In the genomic region with DNA sequence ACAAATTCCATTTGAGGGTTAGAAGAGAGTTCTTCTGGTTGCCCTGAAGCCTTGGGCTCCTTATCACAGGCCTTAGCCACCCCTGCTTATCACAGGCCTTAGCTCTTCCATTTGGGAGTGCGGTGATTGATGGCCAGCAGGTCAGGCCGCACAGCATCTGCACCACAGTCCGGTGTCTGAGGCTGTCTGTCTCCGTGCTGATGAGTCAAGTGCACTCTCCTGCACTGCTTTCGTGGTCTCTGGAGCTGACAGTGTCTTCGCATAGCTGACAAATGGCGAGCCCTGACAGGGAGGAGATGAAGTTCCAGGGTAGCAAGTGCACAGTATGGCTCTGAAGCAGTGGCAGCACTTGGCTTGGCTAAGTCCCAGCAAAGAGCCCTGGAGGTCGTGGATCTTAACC, we compare ENCODE assay signal across 16 mouse cellular contexts.
"Had no signal": no experiment of that assay in that cellular context is flagged by ENCODE, and none has a peak within 500 bp of the region (broad histone marks: within the 10 kb centered on the region; RNA-seq: fewer than 3 reads in every experiment).

No protein-coding gene starts in this region.

- H3K9ac ChIP-seq: limb, embryonic 15.5 days; liver, embryonic 12.5 days; lung, embryonic 15.5 days; midbrain, embryonic 12.5 days had no signal

- H3K36me3 ChIP-seq: limb, embryonic 15.5 days; liver, embryonic 12.5 days; lung, embryonic 15.5 days; midbrain, embryonic 12.5 days had no signal

- ATAC-seq: liver, embryonic 12.5 days; midbrain, embryonic 16.5 days had no signal

- H3K4me2 ChIP-seq: limb, embryonic 15.5 days; liver, embryonic 12.5 days; lung, embryonic 15.5 days; midbrain, embryonic 12.5 days had no signal

- H3K9me3 ChIP-seq: limb, embryonic 15.5 days; lung, embryonic 15.5 days; midbrain, embryonic 12.5 days had no signal

- H3K4me1 ChIP-seq: limb, embryonic 15.5 days; liver, embryonic 12.5 days; midbrain, embryonic 12.5 days had no signal

- DNase-seq: kidney, adult 11 months; kidney, adult 9 months; kidney, postnatal 36 days; layer of hippocampus, adult 9-11 months; layer of hippocampus, postnatal 36 days; lung, postnatal 4 days; right cerebral cortex, adult 18-20 months; right cerebral cortex, postnatal 25 days; thymus, adult 18-20 months; thymus, postnatal 14 days had no signal

- H3K27me3 ChIP-seq: limb, embryonic 15.5 days; liver, embryonic 12.5 days; lung, embryonic 15.5 days; midbrain, embryonic 12.5 days had no signal

- H3K4me3 ChIP-seq: limb, embryonic 15.5 days; liver, embryonic 12.5 days; lung, embryonic 15.5 days; midbrain, embryonic 12.5 days had no signal

- H3K27ac ChIP-seq: kidney, postnatal 0 days; limb, embryonic 15.5 days; liver, embryonic 12.5 days; lung, embryonic 15.5 days; midbrain, embryonic 12.5 days had no signal
